Mouse (Mus musculus): ENCODE measurements at regions not wholly inside any gene's neighbourhood (a gene's known extent, or its start where the extent isn't known, plus 50 kb on each side); places are given as distances from the start of the nearest gene placed in this dataset.

DNA sequence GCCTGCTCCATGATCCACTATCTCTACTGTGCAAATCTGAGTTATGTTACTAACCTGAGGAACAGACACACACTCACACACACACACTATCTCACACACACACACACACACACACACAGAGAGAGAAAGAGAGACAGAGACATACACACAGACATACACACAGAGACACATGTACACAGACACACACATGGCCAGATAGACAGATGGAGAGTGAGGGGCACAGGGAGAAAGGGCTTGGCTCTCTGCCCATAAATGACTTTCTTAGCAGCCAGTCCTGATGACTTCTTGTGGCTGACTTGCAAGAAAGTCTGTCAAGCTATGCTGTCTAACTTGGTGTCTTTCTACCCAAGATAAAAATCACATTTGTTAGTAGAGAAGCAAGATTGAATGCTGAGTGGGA, 63.7 kb upstream of the Kirrel3 start:
- DNase-seq (ENCODE audit: low spot score in 2 of 2), result no peak

DNA sequence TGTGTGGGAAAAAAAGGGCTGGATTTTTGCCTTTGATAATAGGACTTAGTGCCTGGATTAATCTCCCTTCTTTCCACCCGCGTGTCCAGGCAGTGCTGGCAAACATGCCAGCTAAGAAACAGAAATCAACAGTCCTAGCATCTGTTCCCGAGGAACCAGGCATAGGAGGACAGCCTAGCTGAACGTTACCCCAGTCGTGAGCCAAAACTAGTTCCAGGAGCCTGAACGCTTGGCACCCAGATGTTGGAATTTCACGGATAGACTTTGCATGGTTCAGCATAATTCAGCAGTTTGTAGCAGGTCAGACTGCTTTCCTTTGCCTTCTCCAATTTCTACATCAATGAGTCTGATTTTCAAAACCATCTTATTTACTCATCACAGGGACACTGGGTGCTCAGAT, 62.6 kb upstream of the Kirrel3 start:
- no peak for DNase-seq (ENCODE audit: low spot score in 2 of 2)

DNA sequence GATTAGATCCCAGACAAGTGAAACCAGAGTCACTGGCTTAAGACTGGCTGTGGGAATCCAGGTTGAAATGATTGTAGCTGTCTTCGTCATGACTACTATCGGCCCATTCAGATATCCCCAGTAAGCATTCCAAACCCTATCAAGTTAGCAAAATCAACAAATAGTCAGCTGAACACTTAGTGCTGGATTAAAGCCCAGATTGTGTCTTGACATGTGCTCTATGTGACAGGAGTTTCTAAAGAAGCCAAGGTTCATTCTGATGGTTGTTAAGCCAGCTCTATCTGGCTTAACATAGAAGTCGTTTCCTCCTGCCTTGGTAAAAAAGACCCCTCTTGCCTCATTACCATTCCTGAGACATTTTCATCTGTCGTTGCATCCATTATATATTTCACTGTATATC, 59.1 kb upstream of the Kirrel3 start:
- DNase-seq (ENCODE audit: low spot score in 2 of 2), result no peak

DNA sequence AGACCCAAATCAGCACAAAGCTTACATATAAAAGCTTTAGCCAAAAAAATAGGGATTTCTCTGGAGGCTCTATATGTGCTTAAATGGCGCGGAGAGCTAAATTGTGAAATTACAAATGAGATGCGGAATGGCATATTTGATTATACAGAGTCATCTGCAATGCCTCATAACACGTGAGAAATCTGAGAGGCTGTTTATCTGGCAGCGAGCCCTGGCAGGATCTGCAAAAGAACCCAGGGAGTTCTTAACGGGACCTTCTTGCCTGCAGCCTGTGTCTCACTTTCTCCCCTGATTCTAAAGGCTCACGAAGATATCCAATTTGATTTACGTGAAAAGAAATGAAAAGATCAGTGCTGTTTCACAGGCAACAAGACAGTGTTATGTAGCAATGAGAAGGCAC, 58.0 kb upstream of the Kirrel3 start:
- no peak for DNase-seq (ENCODE audit: low spot score in 2 of 2)
